Mouse (Mus musculus) bone marrow, adult 2 months (tissue): ENCODE measurements around the gene Fcrl1.
"Not testable (repeated sequence)": the region's sequence is repeated elsewhere in the genome, so short reads cannot be mapped to it uniquely, and the experiment has no call there.

Source experiments
- CTCF ChIP-seq: fragments of 200-500 bp; IDR thresholded peaks from 2 replicates; pipeline ENCODE4 v1.5.1; 2011; ENCODE audit warnings: low read length, control low read depth; ENCODE audit not compliant: control insufficient read depth, insufficient read depth
- POLR2A ChIP-seq: fragments of 200-500 bp; IDR thresholded peaks from 2 replicates; pipeline ENCODE4 v1.6.1; 2011; ENCODE audit warnings: low read depth, mild to moderate bottlenecking, control low read depth, low read length, borderline replicate concordance; ENCODE audit not compliant: control insufficient read depth

DNA sequence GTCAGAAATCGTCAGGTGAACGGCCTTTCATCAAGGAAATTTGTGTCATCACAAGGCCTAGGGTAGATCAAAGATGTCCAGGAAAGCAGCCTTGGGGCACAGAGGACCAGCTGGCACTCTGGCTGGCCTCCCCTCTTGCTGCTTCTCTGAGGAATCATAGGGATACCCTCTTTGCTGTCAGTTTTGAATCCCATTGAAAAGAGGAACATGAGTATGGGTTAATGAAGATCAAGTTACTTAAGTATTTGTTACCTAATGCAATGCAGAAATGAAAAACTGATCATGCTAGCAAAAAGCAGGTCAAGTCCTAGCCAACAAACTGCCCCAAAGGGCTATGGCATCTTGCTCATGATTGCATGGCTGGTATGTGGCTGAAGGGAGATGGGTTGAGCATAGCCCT lies 25.2 kb upstream of the Fcrl1 start:
- TF ChIP-seq CTCF, POLR2A: not testable (repeated sequence)
